Mouse (Mus musculus) embryonic facial prominence, embryonic 15.5 days (tissue): ENCODE results near the gene Rfng. TPM values are rescaled to one million over a fixed set of nuclear protein-coding genes. Genes with fewer than 3 reads are reported as not detected.

Experiments
- ATAC-seq: fragments of 200-750 bp; cut with Nextera tagmentation; 2 replicates; pipeline ENCODE4 v1.8.0; 2017; ENCODE audit warnings: low read depth, moderate TSS enrichment; ENCODE audit not compliant: insufficient number of reproducible peaks, low FRiP score, low TSS enrichment
- H3K27ac ChIP-seq: fragments of 300-500 bp; sonication (generic); replicated peaks from 2 replicates; pipeline ENCODE4 v1.5.1; 2015; ENCODE audit warnings: mild to moderate bottlenecking, inconsistent platforms
- H3K27me3 ChIP-seq: fragments of 300-500 bp; sonication (generic); 2 replicates; pipeline ENCODE4 v1.6.1; 2015; ENCODE audit warnings: inconsistent platforms
- H3K36me3 ChIP-seq: fragments of 300-500 bp; sonication (generic); 2 replicates; pipeline ENCODE4 v1.6.1; 2015; ENCODE audit warnings: mild to moderate bottlenecking, inconsistent platforms
- H3K4me1 ChIP-seq: fragments of 300-500 bp; sonication (generic); 2 replicates; pipeline ENCODE4 v1.6.1; 2015; ENCODE audit warnings: inconsistent platforms
- H3K4me2 ChIP-seq: fragments of 300-500 bp; sonication (generic); replicated peaks from 2 replicates; pipeline ENCODE4 v1.6.1; 2015; ENCODE audit warnings: mild to moderate bottlenecking, inconsistent platforms
- H3K4me3 ChIP-seq: fragments of 300-500 bp; sonication (generic); replicated peaks from 2 replicates; pipeline ENCODE4 v1.5.1; 2015; ENCODE audit warnings: mild to moderate bottlenecking, inconsistent platforms
- H3K9ac ChIP-seq: fragments of 300-500 bp; sonication (generic); 2 replicates; pipeline ENCODE4 v1.6.1; 2015; ENCODE audit warnings: inconsistent platforms
- H3K9me3 ChIP-seq: fragments of 300-500 bp; sonication (generic); replicated peaks from 2 replicates; pipeline ENCODE4 v1.6.1; 2016; ENCODE audit warnings: inconsistent platforms
- WGBS: fragments of 180-500 bp; shearing (Covaris S2); methylation state at CpG from one replicate; pipeline ENCODE4 v1.1.7; 2015; 5-methylcytosine and 5-hydroxymethylcytosine counted together
- polyA plus RNA-seq: library from polyadenylated mRNA; unstranded; fragments of >200 nt; fragmentation: Nextera tagmentation; extraction: Ambion mirVana; gene quantifications from 2 replicates; pipeline ENCODE4 v1.2.1, GENCODE M21; 2015

The Rfng gene
- polyA plus RNA-seq, 1 experiment from 2014 or later: 62.0 TPM

GRCm38 (mm10) chr11:120808010-120808409, 24.0 kb upstream of the Rfng start:
- Histone ChIP-seq H3K27ac (no peak overlapping the region), H3K36me3 (peaks cover 80% of the 10 kb centered on the region), H3K4me1 (no peaks in the 10 kb centered on the region), H3K9ac (no peak overlapping the region), H3K4me2 (no peak overlapping the region), H3K9me3 (no peaks in the 10 kb centered on the region), H3K27me3 (no peaks in the 10 kb centered on the region), H3K4me3 (no peak overlapping the region)
- WGBS: 86% methylated on average over 12 of the region's 12 CpGs
- no peak for ATAC-seq

- no peak overlapping the region for H3K4me2 ChIP-seq
- H3K4me1 ChIP-seq: 0 out of 2 replicates have a peak, but pooled peaks cover under 1% of the 10 kb centered on the region
- H3K4me3 ChIP-seq: no peak overlapping the region
- H3K27ac ChIP-seq: no peak overlapping the region
- peaks cover 56% of the 10 kb centered on the region for H3K36me3 ChIP-seq
- no peak overlapping the region for H3K9ac ChIP-seq
- 85% methylated on average over 7 of the region's 7 CpGs for WGBS
- H3K9me3 ChIP-seq: no peaks in the 10 kb centered on the region
- ATAC-seq: no peak
- no peaks in the 10 kb centered on the region for H3K27me3 ChIP-seq
These were observed 21.6 kb upstream of the Rfng start for GRCm38 (mm10) chr11:120805375-120806298.

GRCm38 (mm10) chr11:120804769-120805168, 20.8 kb upstream of the Rfng start:
- no peak overlapping the region for H3K9ac ChIP-seq
- peaks cover 47% of the 10 kb centered on the region for H3K36me3 ChIP-seq
- no peak overlapping the region for H3K4me2 ChIP-seq
- no peaks in the 10 kb centered on the region for H3K9me3 ChIP-seq
- WGBS: 65% methylated on average over 4 of the region's 4 CpGs
- no peak for ATAC-seq
- H3K27me3 ChIP-seq: no peaks in the 10 kb centered on the region
- H3K4me3 ChIP-seq: no peak overlapping the region
- no peak overlapping the region for H3K27ac ChIP-seq
- H3K4me1 ChIP-seq: peaks cover 8% of the 10 kb centered on the region; the same call in 1 of the 2 replicates

- H3K4me2 ChIP-seq: no peak overlapping the region
- H3K4me1 ChIP-seq: peaks cover 10% of the 10 kb centered on the region; the same call in 1 of the 2 replicates
- ATAC-seq: no peak
- H3K27ac ChIP-seq: no peak overlapping the region
- no peak overlapping the region for H3K4me3 ChIP-seq
- WGBS: 82% methylated on average over 7 of the region's 7 CpGs
- H3K9me3 ChIP-seq: no peaks in the 10 kb centered on the region
- no peaks in the 10 kb centered on the region for H3K27me3 ChIP-seq
- H3K9ac ChIP-seq: no peak overlapping the region
- peaks cover 42% of the 10 kb centered on the region for H3K36me3 ChIP-seq
These were observed 20.3 kb upstream of the Rfng start for GRCm38 (mm10) chr11:120804274-120804673.

DNA sequence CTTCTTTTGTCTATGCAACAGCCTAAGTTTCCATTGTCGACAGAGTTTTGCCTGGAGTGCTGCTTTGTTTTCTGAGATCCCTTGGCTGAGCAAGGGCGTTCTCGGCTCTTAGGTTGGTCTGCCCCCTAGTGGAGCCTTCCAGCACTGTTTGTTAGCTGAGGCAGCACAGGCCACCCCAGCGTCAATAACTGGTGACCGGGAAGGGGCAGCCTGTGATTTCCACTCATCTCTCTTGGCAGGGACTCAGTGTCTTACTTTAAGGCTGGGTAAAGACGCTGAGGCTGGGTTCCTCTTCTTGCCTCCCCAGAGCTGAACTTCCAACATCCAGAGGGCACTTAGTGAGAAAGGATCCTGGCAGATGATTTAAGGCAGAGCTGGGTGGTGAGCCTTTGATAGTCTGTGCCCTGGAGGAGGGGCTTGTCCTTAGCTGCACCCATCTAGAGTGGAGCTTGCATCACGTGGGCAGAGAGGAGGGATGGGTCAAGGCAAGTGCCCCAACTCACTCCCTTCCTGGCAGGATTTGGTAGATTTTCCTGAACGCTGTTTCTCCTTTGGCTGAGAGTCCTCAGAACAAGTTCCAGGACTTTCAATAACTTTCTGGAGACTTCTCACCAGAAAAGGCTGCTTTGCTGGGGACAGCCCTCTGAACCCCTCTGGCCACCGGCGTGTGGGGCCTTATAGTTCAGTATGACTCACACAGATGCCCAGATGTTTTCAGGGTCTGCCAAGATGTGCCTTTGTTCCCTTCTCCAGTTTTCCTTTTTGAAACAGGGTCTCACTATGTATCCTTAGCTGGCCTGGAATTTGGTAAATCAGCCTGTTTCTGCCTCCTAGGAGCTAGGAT, 16.3 kb upstream of the Rfng start:
- H3K9me3 ChIP-seq: no peaks in the 10 kb centered on the region
- peak overlapping the region; percentile 74 for H3K27ac ChIP-seq
- H3K27me3 ChIP-seq: no peaks in the 10 kb centered on the region
- H3K4me3 ChIP-seq: no peak overlapping the region
- 9% methylated on average over 10 of the region's 10 CpGs for WGBS
- peaks cover 17% of the 10 kb centered on the region for H3K4me1 ChIP-seq
- H3K36me3 ChIP-seq: peaks cover 3% of the 10 kb centered on the region; the same call in 1 of the 2 replicates
- peak overlapping the region; percentile 21; the same call in 1 of the 2 replicates for H3K4me2 ChIP-seq
- H3K9ac ChIP-seq: no peak overlapping the region
- peak; percentile 73; the same call in 1 of the 2 replicates for ATAC-seq

- Histone ChIP-seq H3K4me3 (no peak overlapping the region), H3K9ac (no peak overlapping the region), H3K4me2 (0 out of 2 replicates have a peak overlapping the region, but pooled peaks have one; percentile 21), H3K4me1 (peaks cover 25% of the 10 kb centered on the region), H3K27me3 (no peaks in the 10 kb centered on the region), H3K27ac (peak overlapping the region; percentile 74), H3K36me3 (peaks cover 6% of the 10 kb centered on the region; the same call in 1 of the 2 replicates), H3K9me3 (no peaks in the 10 kb centered on the region)
- WGBS: 64% methylated on average over 6 of the region's 6 CpGs
- ATAC-seq: no peak
These were observed 15.4 kb upstream of the Rfng start for GRCm38 (mm10) chr11:120799316-120799890.

DNA sequence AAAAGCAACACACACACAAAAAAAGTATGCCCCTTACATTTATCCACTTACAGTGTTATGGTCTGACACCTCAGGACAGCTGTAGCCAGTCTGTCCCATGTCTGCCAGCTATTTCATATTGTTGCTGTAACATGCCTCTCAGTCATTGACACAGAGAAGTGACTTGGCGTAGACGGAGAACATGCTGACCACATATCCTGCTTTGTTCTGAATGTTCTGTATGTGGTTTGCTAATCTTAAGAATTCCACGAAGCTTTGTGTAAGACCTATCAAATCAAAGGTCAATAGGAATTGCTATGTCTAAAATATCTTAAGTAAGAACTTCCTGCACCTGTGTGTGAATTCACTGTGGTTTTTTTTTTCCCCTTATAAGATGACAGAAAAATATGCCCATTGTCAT, 14.2 kb upstream of the Rfng start:
- Histone ChIP-seq H3K4me1 (peaks cover 29% of the 10 kb centered on the region), H3K27me3 (no peaks in the 10 kb centered on the region), H3K9me3 (no peaks in the 10 kb centered on the region), H3K9ac (no peak overlapping the region), H3K4me2 (no peak overlapping the region), H3K27ac (no peak overlapping the region), H3K36me3 (peaks cover 17% of the 10 kb centered on the region), H3K4me3 (no peak overlapping the region)
- WGBS: 83% methylated on average over 3 of the region's 3 CpGs
- ATAC-seq: no peak

- ATAC-seq: no peak
- H3K27ac ChIP-seq: peak overlapping the region; percentile 71
- H3K4me2 ChIP-seq: peak overlapping the region; percentile 91
- no peaks in the 10 kb centered on the region for H3K9me3 ChIP-seq
- H3K27me3 ChIP-seq: no peaks in the 10 kb centered on the region
- peaks cover 34% of the 10 kb centered on the region for H3K36me3 ChIP-seq
- peak overlapping the region; percentile 99; the same call in 1 of the 2 replicates for H3K9ac ChIP-seq
- H3K4me3 ChIP-seq: peak overlapping the region; percentile 95
- H3K4me1 ChIP-seq: peaks cover 29% of the 10 kb centered on the region
- 34% methylated on average over 8 of the region's 8 CpGs for WGBS
These were observed 12.6 kb upstream of the Rfng start for GRCm38 (mm10) chr11:120796614-120796946.

- peak within 1 kb of the TSS; percentile 91 for H3K4me2 ChIP-seq
- peak; percentile 88 for ATAC-seq
These were observed 12.0 kb upstream of the Rfng start, which contains the start of gene Dus1l for GRCm38 (mm10) chr11:120795756-120796613. Gene Dus1l (minus strand): TSS chr11:120796403.

GRCm38 (mm10) chr11:120792652-120793051, 8.6 kb upstream of the Rfng start:
- Histone ChIP-seq H3K9me3 (no peaks in the 10 kb centered on the region), H3K9ac (no peak overlapping the region), H3K27me3 (no peaks in the 10 kb centered on the region), H3K36me3 (peaks cover 70% of the 10 kb centered on the region), H3K27ac (no peak overlapping the region), H3K4me1 (peaks cover 19% of the 10 kb centered on the region), H3K4me2 (no peak overlapping the region), H3K4me3 (no peak overlapping the region)
- WGBS: 90% methylated on average over 9 of the region's 9 CpGs
- no peak for ATAC-seq

More at GRCm38 (mm10) chr11:120795756-120796613, 12.0 kb upstream of the Rfng start, which contains the start of gene Dus1l:
- H3K4me1 ChIP-seq: peaks cover 29% of the 10 kb centered on the region
- H3K27me3 ChIP-seq: no peaks in the 10 kb centered on the region
- H3K9ac ChIP-seq: peak within 1 kb of the TSS; percentile 99
- no peaks in the 10 kb centered on the region for H3K9me3 ChIP-seq
- H3K4me3 ChIP-seq: peak within 1 kb of the TSS; percentile 95
- 1% methylated on average over 59 of the region's 59 CpGs for WGBS
- H3K27ac ChIP-seq: peak within 1 kb of the TSS; percentile 71
- H3K36me3 ChIP-seq: peaks cover 40% of the 10 kb centered on the region
